10 mouse cellular contexts compared by ENCODE assay signal in genomic region chr8:83693609-83694236, GRCm38 (mm10). TPM values are rescaled to one million over a fixed set of nuclear protein-coding genes. Genes with fewer than 3 reads are reported as not detected.
DNase-seq lines count a peak whose midpoint lies in the region; ATAC-seq and TF ChIP-seq lines count a peak whose summit lies in the region.
"Had no signal": no experiment of that assay in that cellular context is flagged by ENCODE, and none has a peak within 500 bp of the region (broad histone marks: within the 10 kb centered on the region; RNA-seq: fewer than 3 reads in every experiment).

No protein-coding gene starts in this region.

- peaks cover 98% of the 10 kb centered on the region for H3K79me2 ChIP-seq in macrophage (ENCODE audit: inconsistent target)

- peak; percentile 32 to 56 for DNase-seq in heart, adult 9 months (ENCODE audit: low spot score in 2 of 2)
- no peak for DNase-seq in heart, postnatal 4 days
- DNase-seq in G1E (ENCODE audit: low spot score) = peak; percentile 80
- DNase-seq in heart, embryonic 10.5 days (ENCODE audit: low spot score) = no peak
- DNase-seq in left cerebral cortex, postnatal 14 days (ENCODE audit: low spot score in 2 of 2) = no peak
- no peak for DNase-seq in cerebellum, postnatal 14 days
- no peak for DNase-seq in embryo, embryonic 10.5 days (ENCODE audit: low spot score)

- no peak for TF ChIP-seq CTCF in G1E (IDR thresholded peaks at IDR 0.05; ENCODE audit: low read depth, low read length)

- H3K27me3 ChIP-seq in G1E (ENCODE audit: insufficient read depth, low read length) = no peaks in the 10 kb centered on the region
- no peaks in the 10 kb centered on the region for H3K27me3 ChIP-seq in heart, embryonic 10.5 days (ENCODE audit: insufficient read depth, poor library complexity, severe bottlenecking)
- H3K27me3 ChIP-seq: limb, embryonic 13.5 days had no signal

- no peak; the same call in 1 of the 2 replicates for ATAC-seq in G1E (ENCODE audit: extremely low read depth, insufficient number of reproducible peaks, low FRiP score, poor library complexity, severe bottlenecking)
- ATAC-seq: inflammation-experienced regulatory T-cells, adult 6 months had no signal

- H3K4me3 ChIP-seq in G1E (ENCODE audit: low read depth, low read length) (peak overlapping the region; percentile 67), macrophage (ENCODE audit: inconsistent target) (peak overlapping the region; percentile 40)
- H3K4me3 ChIP-seq in heart, embryonic 10.5 days = no peak overlapping the region
- H3K4me3 ChIP-seq: limb, embryonic 13.5 days had no signal

- H3K9me3 ChIP-seq in G1E (replicated peaks) = no peaks in the 10 kb centered on the region
- no peaks in the 10 kb centered on the region for H3K9me3 ChIP-seq in heart, embryonic 10.5 days
- H3K9me3 ChIP-seq: limb, embryonic 13.5 days had no signal

- H3K4me1 ChIP-seq in G1E (ENCODE audit: insufficient read depth, low read depth, low read length) = peaks cover 67% of the 10 kb centered on the region
- peaks cover 33% of the 10 kb centered on the region for H3K4me1 ChIP-seq in heart, embryonic 10.5 days

- WGBS in heart, embryonic 10.5 days = 75% methylated on average over 10 of the region's 10 CpGs
- WGBS in macrophage (ENCODE audit: missing documents) = 6% methylated on average over 10 of the region's 10 CpGs

- 0 out of 2 replicates have a peak overlapping the region, but pooled peaks have one; percentile 22 for H3K27ac ChIP-seq in heart, embryonic 10.5 days
- H3K27ac ChIP-seq in macrophage = peak overlapping the region; percentile 89
- H3K27ac ChIP-seq: limb, embryonic 13.5 days had no signal

- intact Hi-C loops in left cerebral cortex, postnatal 14 days (cut with DNase I) = no loop called here

- H3K36me3 ChIP-seq in G1E (replicated peaks) = peaks cover 89% of the 10 kb centered on the region
- H3K36me3 ChIP-seq in heart, embryonic 10.5 days = peaks cover 37% of the 10 kb centered on the region
- peaks cover 35% of the 10 kb centered on the region for H3K36me3 ChIP-seq in macrophage (ENCODE audit: inconsistent target)

RNA-seq across cellular contexts. Expression of gene Pkn1, which starts 5.3 kb away (rescaled TPM):
- 10 to 100 TPM; 52.7 to 53.4 TPM for total RNA-seq in heart, postnatal 4 days (2021)
- total RNA-seq in G1E (2014; fragmentation: Nextera tagmentation) = 104 and 109 TPM in 2 replicates
- total RNA-seq in G1E (2017) = 89.4 and 116 TPM in 2 replicates
- 150 and 153 TPM in 2 replicates for polyA plus RNA-seq in G1E (2012)
- polyA plus RNA-seq in heart, embryonic 10.5 days (2016; fragmentation: Nextera tagmentation; extraction: Ambion mirVana) = 21.5 and 23.2 TPM in 2 replicates
- total RNA-seq in macrophage (2018; cell fraction: chromatin; rRNA removed) = 100 to 1,000 TPM; 197 to 855 (median 544) TPM
- 100 to 1,000 TPM in 19 of 26 experiments, 10 to 100 TPM in 7; 81.1 to 165 (median 118) TPM for total RNA-seq in macrophage (2018; cell fraction: cytosol; rRNA removed)
- 100 to 1,000 TPM; 156 to 497 (median 323) TPM for total RNA-seq in macrophage (2018; cell fraction: nucleus; rRNA removed)
- polyA plus RNA-seq in macrophage (2018) = 76.4 to 110 TPM (median 109 TPM) in 3 replicates
- total RNA-seq in left cerebral cortex, postnatal 14 days (2021) = 10 to 100 TPM; 63.8 to 74.1 TPM

RNA-seq across cellular contexts. Expression of gene Ddx39, which starts 21.3 kb away (rescaled TPM):
- 10 to 100 TPM; 68.1 to 69.0 TPM for total RNA-seq in heart, postnatal 4 days (2021)
- total RNA-seq in G1E (2014; fragmentation: Nextera tagmentation) = 101 and 141 TPM in 2 replicates
- total RNA-seq in G1E (2017) = 226 and 266 TPM in 2 replicates
- 58.0 and 77.5 TPM in 2 replicates for polyA plus RNA-seq in G1E (2012)
- polyA plus RNA-seq in heart, embryonic 10.5 days (2016; fragmentation: Nextera tagmentation; extraction: Ambion mirVana) = 221 and 253 TPM in 2 replicates
- total RNA-seq in macrophage (2018; cell fraction: chromatin; rRNA removed) = 10 to 100 TPM in 24 of 26 experiments, 1 to 10 TPM in 2; 8.1 to 68.9 (median 39.1) TPM
- total RNA-seq in macrophage (2018; cell fraction: cytosol; rRNA removed) = 10 to 100 TPM; 19.7 to 36.9 (median 27.3) TPM
- total RNA-seq in macrophage (2018; cell fraction: nucleus; rRNA removed) = 10 to 100 TPM; 14.2 to 62.7 (median 30.3) TPM
- 12.5 to 63.9 TPM (median 26.0 TPM) in 3 replicates for polyA plus RNA-seq in macrophage (2018)
- 10 to 100 TPM; 18.4 to 19.7 TPM for total RNA-seq in left cerebral cortex, postnatal 14 days (2021)

RNA-seq across cellular contexts. Expression of gene Ptger1, which starts 27.2 kb away (rescaled TPM):
- 1 to 10 TPM in 1 of 2 experiments, under 1 TPM in 1; 0.33 to 1.1 TPM for total RNA-seq in heart, postnatal 4 days (2021)
- total RNA-seq in G1E (2014; fragmentation: Nextera tagmentation) (1.1 TPM in 1 of 2 replicates, not detected in the other), G1E (2017) (1.6 and 1.8 TPM in 2 replicates)
- polyA plus RNA-seq in G1E (2012) (0.23 and 0.38 TPM in 2 replicates), macrophage (2018) (0.59 to 8.8 TPM (median 1.3 TPM) in 3 replicates)
- polyA plus RNA-seq in heart, embryonic 10.5 days (2016; fragmentation: Nextera tagmentation; extraction: Ambion mirVana) = 0.36 and 0.46 TPM in 2 replicates
- 1 to 10 TPM in 23 of 26 experiments, under 1 TPM in 3; 0.54 to 5.8 (median 2.1) TPM for total RNA-seq in macrophage (2018; cell fraction: chromatin; rRNA removed)
- total RNA-seq in macrophage (2018; cell fraction: cytosol; rRNA removed) = 1 to 10 TPM in 19 of 26 experiments, under 1 TPM in 7; 0.58 to 2.3 (median 1.4) TPM
- total RNA-seq in macrophage (2018; cell fraction: nucleus; rRNA removed) = 1 to 10 TPM in 21 of 26 experiments, under 1 TPM in 5; 0.59 to 4.5 (median 1.8) TPM
- total RNA-seq in left cerebral cortex, postnatal 14 days (2021) = 1 to 10 TPM; 1.4 to 1.5 TPM

RNA-seq across cellular contexts. Expression of gene Gipc1, which starts 41.2 kb away (rescaled TPM):
- total RNA-seq in heart, postnatal 4 days (2021) = 10 to 100 TPM; 61.9 to 64.2 TPM
- total RNA-seq in G1E (2014; fragmentation: Nextera tagmentation) (27.7 and 37.7 TPM in 2 replicates), G1E (2017) (25.3 and 27.7 TPM in 2 replicates)
- polyA plus RNA-seq in G1E (2012) (65.3 and 78.0 TPM in 2 replicates), macrophage (2018) (61.6 to 92.5 TPM (median 64.4 TPM) in 3 replicates)
- polyA plus RNA-seq in heart, embryonic 10.5 days (2016; fragmentation: Nextera tagmentation; extraction: Ambion mirVana) = 204 and 214 TPM in 2 replicates
- 10 to 100 TPM in 22 of 26 experiments, 1 to 10 TPM in 4; 6.4 to 48.2 (median 23.5) TPM for total RNA-seq in macrophage (2018; cell fraction: chromatin; rRNA removed)
- 10 to 100 TPM; 48.5 to 83.3 (median 66.8) TPM for total RNA-seq in macrophage (2018; cell fraction: cytosol; rRNA removed)
- 10 to 100 TPM; 18.3 to 59.7 (median 27.7) TPM for total RNA-seq in macrophage (2018; cell fraction: nucleus; rRNA removed)
- total RNA-seq in left cerebral cortex, postnatal 14 days (2021) = 100 to 1,000 TPM; 104 to 109 TPM

RNA-seq across cellular contexts. Expression of gene Adgre5, which starts 47.4 kb away (rescaled TPM):
- total RNA-seq in heart, postnatal 4 days (2021) = 10 to 100 TPM; 62.8 to 63.4 TPM
- total RNA-seq in G1E (2014; fragmentation: Nextera tagmentation) (223 and 228 TPM in 2 replicates), G1E (2017) (405 and 468 TPM in 2 replicates)
- polyA plus RNA-seq in G1E (2012) (69.3 and 92.9 TPM in 2 replicates), macrophage (2018) (33.0 to 180 TPM (median 147 TPM) in 3 replicates)
- 11.8 and 17.1 TPM in 2 replicates for polyA plus RNA-seq in heart, embryonic 10.5 days (2016; fragmentation: Nextera tagmentation; extraction: Ambion mirVana)
- total RNA-seq in macrophage (2018; cell fraction: chromatin; rRNA removed) = 100 to 1,000 TPM in 9 of 26 experiments, 10 to 100 TPM in 17; 18.0 to 360 (median 72.3) TPM
- total RNA-seq in macrophage (2018; cell fraction: cytosol; rRNA removed) = 100 to 1,000 TPM in 10 of 26 experiments, 10 to 100 TPM in 16; 30.6 to 139 (median 64.6) TPM
- total RNA-seq in macrophage (2018; cell fraction: nucleus; rRNA removed) = 100 to 1,000 TPM in 11 of 26 experiments, 10 to 100 TPM in 15; 40.1 to 399 (median 96.9) TPM
- total RNA-seq in left cerebral cortex, postnatal 14 days (2021) = 10 to 100 TPM; 11.2 to 11.8 TPM

Comparison
In these comparisons a context has a peak if more than half of its experiments do, and no peak if none do; other contexts are left out.
1. DNase-seq: peak in heart, adult 9 months (2 of 2) and G1E (single experiment); none in heart, postnatal 4 days (single experiment), heart, embryonic 10.5 days (single experiment), left cerebral cortex, postnatal 14 days (0 of 2), cerebellum, postnatal 14 days (0 of 2) and embryo, embryonic 10.5 days (single experiment).